Mouse (Mus musculus) midbrain, embryonic 16.5 days (tissue): ENCODE measurements around the gene Gdf5. TPM values are rescaled to one million over a fixed set of nuclear protein-coding genes. Genes with fewer than 3 reads are reported as not detected.

Source experiments
- polyA plus RNA-seq: library from polyadenylated mRNA; unstranded; fragments of >200 nt; fragmentation: Nextera tagmentation; extraction: Ambion mirVana; gene quantifications from 2 replicates; pipeline ENCODE4 v1.2.1, GENCODE M21; 2015

Gdf5 gene
- polyA plus RNA-seq, 1 experiment from 2014 or later, result 0.95 TPM

Other genes with a start within 250 kb of the Gdf5 start
- gene Edem2, start 215.9 kb downstream of the Gdf5 start, polyA plus RNA-seq, result 46.3 and 49.6 TPM in 2 replicates
- not detected in 2 replicates for gene Gm17581, start 209.5 kb downstream of the Gdf5 start, polyA plus RNA-seq
- gene Procr, start 194.2 kb downstream of the Gdf5 start, polyA plus RNA-seq, result 2.4 and 2.8 TPM in 2 replicates
- gene Mmp24, start 170.0 kb downstream of the Gdf5 start, polyA plus RNA-seq, result 16.4 and 16.7 TPM in 2 replicates
- gene BC029722, start 125.9 kb downstream of the Gdf5 start, polyA plus RNA-seq, result 38.9 and 44.0 TPM in 2 replicates
- gene Eif6, start 118.4 kb downstream of the Gdf5 start, polyA plus RNA-seq, result 134 and 136 TPM in 2 replicates
- 0.49 and 0.51 TPM in 2 replicates for gene Fam83c, start 110.5 kb downstream of the Gdf5 start, polyA plus RNA-seq
- gene Uqcc1, start 15.1 kb downstream of the Gdf5 start, polyA plus RNA-seq, result 63.3 and 66.8 TPM in 2 replicates
- gene Gm15557, start 4.6 kb downstream of the Gdf5 start, polyA plus RNA-seq, result not detected in 2 replicates
- 13.3 and 13.7 TPM in 2 replicates for gene Cep250, start 11.1 kb upstream of the Gdf5 start, polyA plus RNA-seq
- gene 6430550D23Rik, start 62.6 kb upstream of the Gdf5 start, polyA plus RNA-seq, result 1.2 and 1.3 TPM in 2 replicates
- gene Ergic3, start 62.7 kb upstream of the Gdf5 start, polyA plus RNA-seq, result 407 and 448 TPM in 2 replicates
- gene Fer1l4, start 107.6 kb upstream of the Gdf5 start, polyA plus RNA-seq, result 0.30 TPM in 1 of 2 replicates, not detected in the other
- gene Spag4, start 119.8 kb upstream of the Gdf5 start, polyA plus RNA-seq, result 7.2 and 7.8 TPM in 2 replicates
- 23.2 and 25.8 TPM in 2 replicates for gene Cpne1, start 166.6 kb upstream of the Gdf5 start, polyA plus RNA-seq
- 26.2 and 30.1 TPM in 2 replicates for gene Rbm12, start 166.6 kb upstream of the Gdf5 start, polyA plus RNA-seq
- 21.8 and 22.3 TPM in 2 replicates for gene Gm28036, start 181.7 kb upstream of the Gdf5 start, polyA plus RNA-seq
- gene Romo1, start 198.7 kb upstream of the Gdf5 start, polyA plus RNA-seq, result 381 and 383 TPM in 2 replicates
- gene Nfs1, start 198.8 kb upstream of the Gdf5 start, polyA plus RNA-seq, result 35.3 and 37.6 TPM in 2 replicates
- gene Rbm39, start 234.9 kb upstream of the Gdf5 start, polyA plus RNA-seq, result 406 and 441 TPM in 2 replicates